Mouse (Mus musculus) layer of hippocampus, adult 8-10 months (tissue): ENCODE results near the gene Olfr1336. TPM values are rescaled to one million over a fixed set of nuclear protein-coding genes. Genes with fewer than 3 reads are reported as not detected.
"Not testable (repeated sequence)": the region's sequence is repeated elsewhere in the genome, so short reads cannot be mapped to it uniquely, and the experiment has no call there.

ENCODE experiments used
- DNase-seq, 2 experiments: peaks; one replicate each; pipeline ENCODE4 v3.0.0; 2022; ENCODE audit warnings: low spot score in 2 of 2
- total RNA-seq, 4 experiments: library from RNA; stranded (reverse); gene quantifications; 2 replicates each; pipeline ENCODE4 v1.2.4; 2022

Gene Olfr1336
- total RNA-seq = under 1 TPM in 2 of 4 experiments, not detected in 2; 0.07 to 0.12 TPM

- no peak for DNase-seq
Observed at GRCm38 (mm10) chr7:6455868-6456267, at the start of gene Olfr1336. Gene Olfr1336 (plus strand): TSS chr7:6456168.

- peak; percentile 51 to 83 for DNase-seq
Observed at GRCm38 (mm10) chr7:6410043-6410442, 45.9 kb upstream of the Olfr1336 start, which contains the start of gene Gm20715. Gene Gm20715 (plus strand): TSS chr7:6410277.

DNA sequence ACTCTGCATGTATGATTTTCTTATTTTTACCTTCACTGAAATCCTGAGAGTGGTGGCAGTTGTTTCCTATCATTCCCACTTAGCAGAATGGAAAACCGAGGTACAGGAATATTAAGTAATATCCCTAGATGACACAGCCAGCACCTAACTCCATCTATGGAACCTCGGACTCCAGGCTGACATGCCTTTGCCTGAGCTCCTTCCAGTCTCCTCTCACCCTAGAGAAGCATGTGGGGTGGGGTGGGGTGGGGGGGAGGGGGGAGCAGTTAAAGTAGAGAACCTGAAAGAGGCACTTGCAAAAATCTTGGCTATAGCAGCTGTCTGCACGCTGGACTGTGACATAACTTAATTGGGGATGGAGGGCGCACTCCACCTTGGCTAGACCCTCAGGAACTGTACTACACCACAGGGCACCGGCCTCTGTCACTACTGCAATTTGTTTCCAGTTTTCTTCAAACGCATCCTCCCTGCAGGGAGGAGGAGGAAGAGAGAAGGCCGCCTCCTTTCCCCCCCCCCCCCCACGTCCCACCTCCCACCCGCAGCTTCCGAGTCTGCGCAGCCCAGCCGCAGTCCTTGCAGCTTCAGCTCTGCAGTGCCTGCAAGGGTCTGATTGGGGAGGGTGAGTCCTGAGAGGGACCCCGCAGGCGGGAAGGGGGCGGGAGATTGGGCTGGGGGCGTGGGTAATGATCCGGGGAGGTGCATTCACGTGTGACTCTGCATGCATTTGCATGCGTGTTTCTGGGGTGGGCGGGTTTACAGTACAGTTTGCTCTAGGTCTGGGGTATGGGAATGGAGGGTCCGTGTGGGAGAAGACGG lies 41.1 kb upstream of the Olfr1336 start:
- DNase-seq = peak in 1 of 2 experiments; percentile 26

DNA sequence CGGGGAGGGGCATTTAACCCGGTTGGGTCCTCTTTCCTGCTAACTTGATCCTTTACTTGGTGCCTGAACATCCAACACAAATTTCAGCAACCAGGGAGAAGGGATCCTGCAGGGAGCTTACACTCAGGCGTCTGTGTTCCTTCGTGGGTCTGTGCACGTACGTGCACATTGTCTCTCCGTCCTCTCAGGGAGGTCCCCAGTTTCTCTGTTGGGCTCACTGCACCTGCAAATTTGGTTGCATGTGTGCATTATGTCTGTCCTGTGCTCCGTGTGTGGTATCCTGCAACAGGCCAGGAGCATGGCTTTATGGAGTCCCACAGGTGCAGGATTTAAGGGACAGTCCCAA lies 40.6 kb upstream of the Olfr1336 start:
- no peak for DNase-seq

DNA sequence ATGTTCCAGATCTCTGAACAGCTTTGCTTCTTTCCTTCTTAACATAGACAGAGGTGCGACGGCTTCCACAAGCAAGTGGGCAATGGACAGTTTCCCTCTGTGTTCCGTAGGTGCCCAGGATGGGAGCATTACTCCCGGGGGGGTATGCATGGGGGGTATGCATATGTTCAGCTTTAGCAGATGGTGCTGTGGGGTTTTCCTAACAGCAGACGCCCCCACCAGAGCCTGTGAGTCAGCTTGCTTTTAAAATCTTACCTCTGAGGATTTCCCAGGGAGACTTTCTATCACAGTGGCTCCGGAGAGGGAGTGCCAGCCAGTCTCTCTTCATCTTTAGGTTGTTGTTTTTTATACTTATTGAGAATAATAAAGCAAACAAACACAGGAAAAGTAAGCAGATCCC lies 36.1 kb upstream of the Olfr1336 start:
- no peak for DNase-seq

- no peak for DNase-seq
Observed at GRCm38 (mm10) chr7:6429381-6429780, 26.6 kb upstream of the Olfr1336 start.

DNA sequence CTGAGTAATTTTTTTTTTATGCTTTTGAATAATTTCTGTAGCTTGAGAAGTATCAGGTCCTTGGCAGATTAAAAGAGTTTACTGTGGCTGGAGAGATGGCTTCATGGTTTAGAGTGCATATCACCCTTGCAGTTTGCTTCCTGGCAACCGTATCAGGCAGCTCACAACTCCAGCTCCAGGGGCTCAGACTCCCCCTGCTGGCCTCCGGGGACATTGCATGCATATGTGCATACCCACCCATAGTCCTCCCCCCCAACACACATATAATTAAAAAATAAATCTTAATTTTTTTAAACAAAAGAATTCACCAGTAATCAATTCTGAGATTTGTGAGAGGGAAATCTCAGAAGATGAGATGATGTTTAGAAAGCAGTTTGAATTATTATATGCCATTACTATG lies 25.6 kb upstream of the Olfr1336 start:
- no peak for DNase-seq

GRCm38 (mm10) chr7:6438388-6438787 lies 17.6 kb upstream of the Olfr1336 start, which contains the start of gene Olfr1344:
Gene Olfr1344 (plus strand): TSS chr7:6438688.
- no peak for DNase-seq

- no peak for DNase-seq
Observed at GRCm38 (mm10) chr7:6441173-6441572, 14.8 kb upstream of the Olfr1336 start.

DNA sequence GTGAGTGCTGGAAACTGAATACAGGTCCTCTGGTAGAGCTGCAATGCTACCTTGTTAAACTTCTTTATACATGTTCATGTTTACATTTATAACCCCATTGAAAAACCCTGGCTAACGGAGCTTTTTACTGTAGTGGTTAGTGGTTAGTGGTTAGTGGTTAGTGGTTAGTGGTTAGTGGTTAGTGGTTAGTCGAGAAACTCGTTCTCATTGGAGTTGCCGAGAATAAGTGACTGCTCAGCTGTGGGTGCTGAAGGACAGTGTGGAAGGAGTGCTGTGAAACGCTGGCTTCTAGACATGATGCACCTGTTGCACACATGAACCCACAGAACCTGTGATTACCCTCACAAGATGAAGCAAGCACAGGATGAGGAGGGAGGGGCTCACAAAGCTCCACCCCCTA lies 8.2 kb upstream of the Olfr1336 start:
- DNase-seq = no peak

GRCm38 (mm10) chr7:6456399-6456798 lies 431 bp downstream of the Olfr1336 start:
- DNase-seq = no peak

GRCm38 (mm10) chr7:6466951-6467350 lies 11.0 kb downstream of the Olfr1336 start, which contains the start of gene Olfr1346:
Gene Olfr1346 (plus strand): TSS chr7:6467101.
- no peak for DNase-seq

DNA sequence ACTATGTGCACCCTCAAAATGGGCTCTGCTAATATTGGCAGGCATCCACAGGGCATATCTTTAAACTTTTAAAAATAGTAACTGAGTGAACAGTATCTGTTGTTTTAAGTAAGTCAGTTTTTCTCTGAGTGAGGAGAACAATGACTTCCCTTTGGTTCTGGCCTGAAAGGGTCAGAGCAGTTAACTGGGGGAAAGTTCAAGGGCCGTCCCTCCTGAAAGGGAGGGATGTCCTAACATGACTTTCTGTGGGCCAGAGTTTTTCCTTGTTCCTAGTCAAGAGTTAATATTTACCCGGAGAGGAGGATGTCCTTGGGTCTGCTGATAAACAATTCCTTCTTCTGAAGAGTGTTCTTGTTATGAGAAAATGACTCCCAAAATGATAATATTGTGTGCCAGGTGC lies 21.7 kb downstream of the Olfr1336 start:
- DNase-seq = not testable (repeated sequence)

- no peak for DNase-seq
Observed at GRCm38 (mm10) chr7:6486841-6487240, 30.9 kb downstream of the Olfr1336 start, which contains the start of gene Olfr5. Gene Olfr5 (minus strand): TSS chr7:6486941.

DNA sequence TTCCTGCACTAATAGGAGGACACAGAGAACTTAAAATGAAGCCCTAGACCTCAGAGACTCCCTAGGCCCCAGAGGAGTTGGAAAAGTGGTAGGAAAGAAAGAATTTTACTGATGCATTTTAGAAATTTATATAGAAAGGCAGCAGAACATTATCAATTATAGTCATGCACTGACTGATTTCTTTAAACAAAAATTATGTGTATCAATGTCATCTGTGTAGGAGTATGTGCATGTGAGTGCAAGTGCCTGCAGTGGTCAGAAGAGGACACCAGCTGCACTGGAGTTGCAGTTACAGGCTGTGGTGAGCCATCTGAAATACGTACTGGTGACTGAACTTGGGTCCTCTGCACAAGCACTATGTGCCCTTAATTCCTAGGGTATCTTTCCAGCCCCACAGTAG lies 43.7 kb downstream of the Olfr1336 start, which contains the start of gene Olfr1347:
Olfr1347 (minus strand) TSS at position 101 of the 400 bp plus-strand sequence.
- DNase-seq = no peak

- DNase-seq = no peak
Observed at GRCm38 (mm10) chr7:6508648-6509047, 52.7 kb downstream of the Olfr1336 start, which contains the start of gene Olfr1348. Gene Olfr1348 (minus strand): TSS chr7:6508748.

Other genes starting within 250 kb of the Olfr1336 start
- gene Zscan5b, start 233.9 kb upstream of the Olfr1336 start, total RNA-seq = not detected
- not detected for gene Epp13, start 203.5 kb upstream of the Olfr1336 start, total RNA-seq
- 10 to 100 TPM; 15.5 to 21.1 (median 18.2) TPM for gene Zfp667, start 169.6 kb upstream of the Olfr1336 start, total RNA-seq
- gene Zfp583, start 124.9 kb upstream of the Olfr1336 start, total RNA-seq = 10 to 100 TPM; 10.1 to 14.2 (median 11.1) TPM
- gene Gm3854, start 112.4 kb upstream of the Olfr1336 start, total RNA-seq = 1 to 10 TPM; 5.8 to 6.8 (median 6.0) TPM
- 1 to 10 TPM; 4.0 to 7.5 (median 6.5) TPM for gene Zfp78, start 92.9 kb upstream of the Olfr1336 start, total RNA-seq
- gene Zfp28, start 72.9 kb upstream of the Olfr1336 start, total RNA-seq = 1 to 10 TPM; 8.0 to 9.9 (median 8.4) TPM
- 10 to 100 TPM; 20.0 to 22.2 (median 21.4) TPM for gene Smim17, start 57.5 kb upstream of the Olfr1336 start, total RNA-seq
- gene Gm20715, start 45.9 kb upstream of the Olfr1336 start, total RNA-seq = under 1 TPM; 0.18 to 0.53 (median 0.38) TPM
- gene Olfr1344, start 17.5 kb upstream of the Olfr1336 start, total RNA-seq = 1 to 10 TPM; 1.3 to 2.1 (median 1.5) TPM
- under 1 TPM in 1 of 4 experiments, not detected in 3; 0.07 TPM for gene Olfr1346, start 10.9 kb downstream of the Olfr1336 start, total RNA-seq
- gene Olfr5, start 30.8 kb downstream of the Olfr1336 start, total RNA-seq = not detected
- not detected for gene Olfr1347, start 43.6 kb downstream of the Olfr1336 start, total RNA-seq
- not detected for gene Olfr1348, start 52.6 kb downstream of the Olfr1336 start, total RNA-seq
- gene Olfr1349, start 66.8 kb downstream of the Olfr1336 start, total RNA-seq = under 1 TPM in 1 of 4 experiments, not detected in 3; 0.11 TPM
- gene Olfr1350, start 108.7 kb downstream of the Olfr1336 start, total RNA-seq = not detected
- 1 to 10 TPM; 4.4 to 8.8 (median 6.5) TPM for gene Zim1, start 240.3 kb downstream of the Olfr1336 start, total RNA-seq